9 mouse cellular contexts compared by ENCODE assay signal in genomic region chr5:112393741-112394414, GRCm38 (mm10). TPM values are rescaled to one million over a fixed set of nuclear protein-coding genes. Genes with fewer than 3 reads are reported as not detected.
A peak's percentile ranks its signal among the peaks of the same experiment; 100 is the strongest.
DNase-seq lines count a peak whose midpoint lies in the region; ATAC-seq lines count a peak whose summit lies in the region.
"Had no signal": no experiment of that assay in that cellular context is flagged by ENCODE, and none has a peak within 500 bp of the region (broad histone marks: within the 10 kb centered on the region; RNA-seq: fewer than 3 reads in every experiment).

No protein-coding gene starts in this region.

- H3K27ac ChIP-seq in kidney, embryonic 15.5 days = no peak overlapping the region
- no peak overlapping the region for H3K27ac ChIP-seq in embryonic facial prominence, embryonic 11.5 days (replicated peaks; ENCODE audit: low read depth, low read length)
- peak overlapping the region; percentile 85 for H3K27ac ChIP-seq in hindbrain, embryonic 16.5 days (ENCODE audit: low read depth, low read length)
- no peak overlapping the region for H3K27ac ChIP-seq in neural tube, embryonic 11.5 days (ENCODE audit: low read depth, low read length)

- peaks cover 45% of the 10 kb centered on the region for H3K27me3 ChIP-seq in kidney, embryonic 15.5 days
- H3K27me3 ChIP-seq in embryonic facial prominence, embryonic 11.5 days (ENCODE audit: control insufficient read depth, insufficient read depth, low read length) = no peaks in the 10 kb centered on the region
- H3K27me3 ChIP-seq in hindbrain, embryonic 16.5 days (replicated peaks; ENCODE audit: control insufficient read depth, insufficient read depth, low read length) = no peaks in the 10 kb centered on the region
- no peaks in the 10 kb centered on the region for H3K27me3 ChIP-seq in neural tube, embryonic 11.5 days (ENCODE audit: control insufficient read depth, insufficient read depth, low read length)

- peaks cover 16% of the 10 kb centered on the region for H3K4me1 ChIP-seq in kidney, embryonic 15.5 days
- peaks cover 4% of the 10 kb centered on the region for H3K4me1 ChIP-seq in embryonic facial prominence, embryonic 11.5 days (ENCODE audit: control insufficient read depth, insufficient read depth, low read length)
- peaks cover 41% of the 10 kb centered on the region for H3K4me1 ChIP-seq in hindbrain, embryonic 16.5 days (ENCODE audit: control insufficient read depth, insufficient read depth, low read depth, low read length)
- 0 out of 2 replicates have a peak, but pooled peaks cover 5% of the 10 kb centered on the region for H3K4me1 ChIP-seq in neural tube, embryonic 11.5 days (ENCODE audit: control insufficient read depth, insufficient read depth, low read length)

- H3K9ac ChIP-seq in kidney, embryonic 15.5 days = peak overlapping the region; percentile 55; the same call in 1 of the 2 replicates
- peak overlapping the region; percentile 77 for H3K9ac ChIP-seq in embryonic facial prominence, embryonic 11.5 days (replicated peaks; ENCODE audit: low read length)
- peak overlapping the region; percentile 84 for H3K9ac ChIP-seq in hindbrain, embryonic 16.5 days (ENCODE audit: low read depth, low read length)
- H3K9ac ChIP-seq in neural tube, embryonic 11.5 days (ENCODE audit: low read length) = peak overlapping the region; percentile 78

- peak overlapping the region; percentile 93 for H3K4me2 ChIP-seq in kidney, embryonic 15.5 days
- H3K4me2 ChIP-seq in embryonic facial prominence, embryonic 11.5 days (ENCODE audit: low read depth, low read length) = peak overlapping the region; percentile 87
- H3K4me2 ChIP-seq in hindbrain, embryonic 16.5 days (ENCODE audit: low read length) = peak overlapping the region; percentile 78
- peak overlapping the region; percentile 86 for H3K4me2 ChIP-seq in neural tube, embryonic 11.5 days (ENCODE audit: low read depth)

- H3K4me3 ChIP-seq in kidney, embryonic 15.5 days (replicated peaks) = peak overlapping the region; percentile 64
- peak overlapping the region; percentile 56 for H3K4me3 ChIP-seq in embryonic facial prominence, embryonic 11.5 days (ENCODE audit: low read depth, low read length)
- H3K4me3 ChIP-seq in hindbrain, embryonic 16.5 days (ENCODE audit: low read length) = peak overlapping the region; percentile 71
- peak overlapping the region; percentile 64 for H3K4me3 ChIP-seq in neural tube, embryonic 11.5 days (ENCODE audit: low read depth, low read length)

- H3K9me3 ChIP-seq in kidney, embryonic 15.5 days (replicated peaks) = no peaks in the 10 kb centered on the region
- no peaks in the 10 kb centered on the region for H3K9me3 ChIP-seq in embryonic facial prominence, embryonic 11.5 days (replicated peaks; ENCODE audit: control insufficient read depth, low read length)
- no peaks in the 10 kb centered on the region for H3K9me3 ChIP-seq in hindbrain, embryonic 16.5 days (ENCODE audit: control insufficient read depth, low read length)
- H3K9me3 ChIP-seq in neural tube, embryonic 11.5 days (ENCODE audit: control insufficient read depth, low read length) = no peaks in the 10 kb centered on the region

- H3K36me3 ChIP-seq in kidney, embryonic 15.5 days = no peaks in the 10 kb centered on the region
- no peaks in the 10 kb centered on the region; the same call in 1 of the 2 replicates for H3K36me3 ChIP-seq in embryonic facial prominence, embryonic 11.5 days (replicated peaks; ENCODE audit: control insufficient read depth, insufficient read depth, low read depth, low read length)
- peaks cover 6% of the 10 kb centered on the region for H3K36me3 ChIP-seq in hindbrain, embryonic 16.5 days (ENCODE audit: control insufficient read depth, insufficient read depth, low read length)
- peaks cover 3% of the 10 kb centered on the region; the same call in 1 of the 2 replicates for H3K36me3 ChIP-seq in neural tube, embryonic 11.5 days (ENCODE audit: control insufficient read depth, insufficient read depth, low read length)

- DNase-seq in kidney, adult 9 months = no peak
- no peak for DNase-seq in embryonic facial prominence, embryonic 11.5 days (ENCODE audit: low spot score)
- no peak for DNase-seq in neural tube, embryonic 11.5 days (ENCODE audit: low spot score)
- no peak for DNase-seq in natural killer cell, adult 2 months (ENCODE audit: low spot score in 2 of 2)
- no peak for DNase-seq in gastrocnemius, adult 18-20 months (ENCODE audit: low spot score)
- no peak for DNase-seq in B cell, adult 2 months

- 9% methylated on average over 18 of the region's 18 CpGs for WGBS in kidney, embryonic 15.5 days
- WGBS in embryonic facial prominence, embryonic 11.5 days = 9% methylated on average over 18 of the region's 18 CpGs
- WGBS in hindbrain, embryonic 16.5 days = 8% methylated on average over 16 of the region's 18 CpGs
- 16% methylated on average over 17 of the region's 18 CpGs for WGBS in neural tube, embryonic 11.5 days

- ATAC-seq in kidney, embryonic 15.5 days (replicated peaks; ENCODE audit: low FRiP score) = peak; percentile 30; the same call in 1 of the 2 replicates
- peak; percentile 12; the same call in 1 of the 2 replicates for ATAC-seq in embryonic facial prominence, embryonic 11.5 days (replicated peaks; ENCODE audit: insufficient number of reproducible peaks, low FRiP score, low TSS enrichment, low read depth)
- ATAC-seq in hindbrain, embryonic 16.5 days = peak; percentile 3
- ATAC-seq in neural tube, embryonic 11.5 days (ENCODE audit: insufficient read depth, low FRiP score, low TSS enrichment) = 0 out of 2 replicates have a peak, but pooled peaks have one; percentile 38
- ATAC-seq: Patski had no signal

RNA-seq across cellular contexts. Expression of gene Asphd2, which starts 0.8 kb away (rescaled TPM):
- polyA plus RNA-seq in kidney, embryonic 15.5 days (2015; fragmentation: Nextera tagmentation; extraction: Ambion mirVana) = 6.9 and 8.1 TPM in 2 replicates
- polyA plus RNA-seq in embryonic facial prominence, embryonic 11.5 days (2014; fragmentation: Nextera tagmentation; extraction: Ambion mirVana) = 27.9 and 31.6 TPM in 2 replicates
- 29.5 and 37.0 TPM in 2 replicates for polyA plus RNA-seq in hindbrain, embryonic 16.5 days (2015; fragmentation: Nextera tagmentation; extraction: Ambion mirVana)
- polyA plus RNA-seq in neural tube, embryonic 11.5 days (2014; fragmentation: Nextera tagmentation; extraction: Ambion mirVana) = 39.2 and 46.3 TPM in 2 replicates
- under 1 TPM; 0.30 to 0.40 TPM for total RNA-seq in gastrocnemius, adult 18-20 months (2021)

RNA-seq across cellular contexts. Expression of gene Gm6583, which starts 38.0 kb away (rescaled TPM):
- polyA plus RNA-seq in kidney, embryonic 15.5 days (2015; fragmentation: Nextera tagmentation; extraction: Ambion mirVana) = 0.19 and 0.26 TPM in 2 replicates
- 0.08 and 0.18 TPM in 2 replicates for polyA plus RNA-seq in embryonic facial prominence, embryonic 11.5 days (2014; fragmentation: Nextera tagmentation; extraction: Ambion mirVana)
- 0.17 and 0.21 TPM in 2 replicates for polyA plus RNA-seq in hindbrain, embryonic 16.5 days (2015; fragmentation: Nextera tagmentation; extraction: Ambion mirVana)
- polyA plus RNA-seq in neural tube, embryonic 11.5 days (2014; fragmentation: Nextera tagmentation; extraction: Ambion mirVana) = 0.20 TPM in 2 replicates
- not detected for total RNA-seq in gastrocnemius, adult 18-20 months (2021)

RNA-seq across cellular contexts. Expression of gene Hps4, which starts 51.0 kb away (rescaled TPM):
- polyA plus RNA-seq in kidney, embryonic 15.5 days (2015; fragmentation: Nextera tagmentation; extraction: Ambion mirVana) = 33.4 and 39.1 TPM in 2 replicates
- polyA plus RNA-seq in embryonic facial prominence, embryonic 11.5 days (2014; fragmentation: Nextera tagmentation; extraction: Ambion mirVana) = 28.6 and 35.4 TPM in 2 replicates
- 37.4 and 39.6 TPM in 2 replicates for polyA plus RNA-seq in hindbrain, embryonic 16.5 days (2015; fragmentation: Nextera tagmentation; extraction: Ambion mirVana)
- 30.9 and 31.0 TPM in 2 replicates for polyA plus RNA-seq in neural tube, embryonic 11.5 days (2014; fragmentation: Nextera tagmentation; extraction: Ambion mirVana)
- 1 to 10 TPM; 6.9 to 7.1 TPM for total RNA-seq in gastrocnemius, adult 18-20 months (2021)

RNA-seq across cellular contexts. Expression of gene Srrd, which starts 51.0 kb away (rescaled TPM):
- 38.5 and 44.8 TPM in 2 replicates for polyA plus RNA-seq in kidney, embryonic 15.5 days (2015; fragmentation: Nextera tagmentation; extraction: Ambion mirVana)
- polyA plus RNA-seq in embryonic facial prominence, embryonic 11.5 days (2014; fragmentation: Nextera tagmentation; extraction: Ambion mirVana) = 45.7 and 52.8 TPM in 2 replicates
- 58.3 and 60.8 TPM in 2 replicates for polyA plus RNA-seq in hindbrain, embryonic 16.5 days (2015; fragmentation: Nextera tagmentation; extraction: Ambion mirVana)
- polyA plus RNA-seq in neural tube, embryonic 11.5 days (2014; fragmentation: Nextera tagmentation; extraction: Ambion mirVana) = 58.8 and 64.4 TPM in 2 replicates
- 1 to 10 TPM; 4.3 to 5.0 TPM for total RNA-seq in gastrocnemius, adult 18-20 months (2021)

RNA-seq across cellular contexts. Expression of gene Gm6588, which starts 55.3 kb away (rescaled TPM):
- polyA plus RNA-seq in kidney, embryonic 15.5 days (2015; fragmentation: Nextera tagmentation; extraction: Ambion mirVana) = not detected in 2 replicates
- not detected in 2 replicates for polyA plus RNA-seq in embryonic facial prominence, embryonic 11.5 days (2014; fragmentation: Nextera tagmentation; extraction: Ambion mirVana)
- polyA plus RNA-seq in hindbrain, embryonic 16.5 days (2015; fragmentation: Nextera tagmentation; extraction: Ambion mirVana) = 0.62 and 0.68 TPM in 2 replicates
- polyA plus RNA-seq in neural tube, embryonic 11.5 days (2014; fragmentation: Nextera tagmentation; extraction: Ambion mirVana) = 0.16 TPM in 1 of 2 replicates, not detected in the other
- not detected for total RNA-seq in gastrocnemius, adult 18-20 months (2021)
- polyA plus RNA-seq: Patski had no signal
